Mouse (Mus musculus) spleen, adult 12 weeks (tissue): ENCODE data around the gene Egfl8.

ENCODE experiments used
- DNase-seq: peaks from one replicate; pipeline ENCODE4 v3.0.0; 2022; ENCODE audit warnings: low spot score

The Egfl8 gene

DNA sequence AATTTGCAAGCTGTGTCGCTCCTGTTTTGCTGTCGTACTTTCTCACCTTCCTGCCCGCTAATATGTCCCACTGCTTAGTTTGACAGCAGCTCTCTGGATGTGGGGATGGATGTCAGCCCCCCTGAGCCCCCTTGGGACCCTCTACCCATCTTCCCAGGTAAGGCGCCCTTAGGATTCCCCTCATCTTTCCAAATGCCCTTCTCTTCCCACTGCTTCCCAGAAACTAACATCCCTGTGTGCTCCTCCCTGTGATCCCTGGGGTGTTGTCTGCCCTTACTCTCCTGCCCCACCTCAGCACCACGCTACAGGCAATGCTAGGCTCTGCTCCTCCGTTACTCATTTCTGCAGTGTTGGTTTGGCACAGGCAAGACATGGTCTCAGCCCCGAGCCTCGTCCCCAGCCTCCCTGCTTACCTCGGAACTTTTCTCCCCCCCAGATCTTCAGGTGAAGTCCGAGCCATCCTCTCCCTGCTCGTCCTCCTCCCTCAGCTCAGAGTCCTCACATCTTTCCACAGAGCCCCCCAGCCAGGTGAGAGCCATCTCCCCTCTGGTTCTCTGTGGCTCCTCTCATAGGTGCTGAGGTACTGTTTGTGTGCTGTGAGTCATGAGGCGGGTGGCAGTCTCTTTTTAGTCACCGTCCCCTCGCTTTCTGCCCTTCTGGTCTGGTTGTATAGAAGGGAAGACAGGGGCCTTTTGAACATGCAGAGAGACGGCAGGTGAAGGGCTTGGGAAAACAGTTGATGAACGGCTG, 32.5 kb upstream of the Egfl8 start:
- DNase-seq = no peak

DNA sequence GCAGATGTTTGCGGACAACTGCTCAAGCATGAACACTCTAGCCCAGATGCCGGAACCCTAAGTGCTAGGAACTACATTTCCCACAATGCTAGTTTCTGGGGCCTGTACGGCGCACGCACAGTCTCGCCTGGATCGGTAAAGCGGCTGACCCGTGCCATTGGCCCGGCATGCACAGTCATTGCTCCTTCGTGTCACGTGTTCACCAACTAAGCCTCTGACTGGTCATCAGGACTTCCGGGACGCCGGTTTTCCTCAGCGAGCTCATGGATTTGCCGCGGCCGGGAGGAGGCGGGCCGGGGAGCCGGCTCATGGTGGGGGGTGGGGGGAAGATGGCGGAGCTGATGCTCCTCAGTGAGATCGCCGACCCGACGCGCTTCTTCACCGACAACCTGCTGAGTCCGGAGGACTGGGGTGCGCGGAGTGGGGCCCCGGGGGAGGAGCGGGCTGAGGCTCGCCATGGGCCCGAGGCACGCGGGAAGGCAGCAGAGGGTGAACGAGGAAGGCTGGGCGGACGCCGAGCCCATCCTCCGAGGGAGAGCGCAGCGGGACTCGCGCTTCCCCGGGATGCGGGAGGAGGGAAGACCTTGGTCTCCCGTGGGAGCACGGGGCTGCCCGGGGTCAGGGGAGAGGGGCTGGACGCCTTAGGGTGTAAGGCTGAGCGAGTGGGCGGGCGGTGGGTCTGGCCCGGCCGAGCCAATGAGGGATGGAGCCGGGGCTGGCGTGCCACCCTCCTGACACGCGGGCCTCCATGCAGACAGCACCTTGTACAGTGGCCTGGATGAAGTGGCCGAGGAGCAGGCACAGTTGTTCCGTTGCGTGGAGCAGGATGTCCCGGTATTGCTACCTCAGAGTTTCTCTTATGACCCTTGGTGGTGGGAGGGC, 31.4 kb upstream of the Egfl8 start, which contains the start of gene Atf6b:
TSS of gene Atf6b (plus strand) at position 241 of the 882 bp plus-strand sequence.
- peak; percentile 85 for DNase-seq

DNA sequence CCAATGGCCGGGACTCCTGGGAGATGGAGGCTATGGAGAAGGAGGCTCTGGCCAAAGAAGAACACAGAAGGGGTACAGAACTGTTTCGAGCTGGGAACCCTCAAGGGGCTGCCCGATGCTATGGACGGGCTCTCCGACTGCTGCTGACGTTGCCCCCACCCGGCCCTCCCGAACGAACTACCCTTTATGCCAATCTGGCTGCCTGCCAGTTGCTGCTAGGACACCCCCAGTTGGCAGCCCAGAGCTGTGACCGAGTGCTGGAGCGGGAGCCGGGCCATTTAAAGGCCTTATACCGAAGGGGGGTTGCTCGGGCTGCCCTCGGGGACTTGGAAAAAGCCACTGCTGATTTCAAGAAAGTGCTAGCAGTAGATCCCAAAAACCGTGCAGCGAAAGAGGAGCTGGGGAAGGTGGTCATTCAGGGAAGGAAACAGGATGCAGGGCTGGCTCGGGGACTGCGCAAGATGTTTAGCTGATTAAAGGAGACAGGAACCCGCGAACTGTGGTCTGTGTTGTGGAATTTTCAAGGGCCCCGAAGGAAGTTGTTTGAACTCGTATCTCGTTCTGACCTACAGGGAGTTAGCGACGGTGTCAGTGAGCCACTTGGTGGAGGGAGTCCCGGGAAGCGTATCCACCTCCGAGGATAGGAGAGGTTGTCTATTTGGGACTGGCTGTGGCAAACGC, 30.2 kb upstream of the Egfl8 start:
- DNase-seq = no peak

DNA sequence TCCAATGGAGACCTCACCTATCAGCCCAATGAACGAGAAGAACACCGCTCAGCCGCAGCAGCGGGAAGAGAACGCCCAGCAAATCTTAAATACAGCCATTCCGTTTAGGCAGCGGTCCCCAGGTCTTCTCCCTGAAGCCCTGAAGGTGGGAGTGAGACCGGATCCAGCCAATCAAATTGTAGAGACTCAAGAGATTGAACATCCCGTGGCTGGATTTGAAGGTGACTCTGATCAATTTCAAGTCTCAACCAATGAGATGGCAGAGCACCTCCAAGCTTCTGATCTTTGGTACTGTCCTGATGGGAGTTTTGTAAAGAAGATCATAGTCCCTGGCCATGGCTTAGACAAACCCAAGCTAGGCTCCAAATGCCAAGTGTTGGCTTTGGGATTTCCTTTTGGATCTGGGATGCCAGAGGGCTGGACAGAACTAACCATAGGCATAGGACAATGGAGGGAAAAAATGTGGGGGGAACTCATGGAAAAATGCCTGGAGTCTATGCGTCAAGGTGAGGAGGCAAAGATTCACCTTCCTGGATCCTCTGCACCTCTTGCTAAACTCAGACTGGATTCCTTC, 29.6 kb upstream of the Egfl8 start:
- DNase-seq = no peak

DNA sequence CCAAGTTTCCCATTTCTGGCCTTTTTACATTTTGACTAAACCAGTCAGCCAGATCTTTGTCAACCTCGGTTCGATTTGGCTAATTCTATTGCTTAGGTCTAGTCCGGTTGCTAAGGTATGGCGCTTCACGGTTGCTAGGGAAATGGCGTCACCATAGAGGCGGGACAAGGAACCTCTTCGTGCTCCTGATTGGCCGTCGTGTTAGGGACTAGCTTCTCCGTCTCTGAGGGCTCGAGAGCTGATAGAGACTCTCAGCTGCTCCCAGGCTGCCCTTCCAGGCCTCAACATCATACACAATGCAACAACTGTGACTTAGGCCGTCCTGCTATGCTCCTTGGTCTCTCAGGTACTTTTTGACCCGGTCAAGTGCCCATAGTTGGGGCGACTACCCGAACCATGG, 28.8 kb upstream of the Egfl8 start, which contains the start of gene Fkbpl:
TSS of gene Fkbpl (plus strand) at position 157 of the 400 bp plus-strand sequence.
- DNase-seq = peak; percentile 83

DNA sequence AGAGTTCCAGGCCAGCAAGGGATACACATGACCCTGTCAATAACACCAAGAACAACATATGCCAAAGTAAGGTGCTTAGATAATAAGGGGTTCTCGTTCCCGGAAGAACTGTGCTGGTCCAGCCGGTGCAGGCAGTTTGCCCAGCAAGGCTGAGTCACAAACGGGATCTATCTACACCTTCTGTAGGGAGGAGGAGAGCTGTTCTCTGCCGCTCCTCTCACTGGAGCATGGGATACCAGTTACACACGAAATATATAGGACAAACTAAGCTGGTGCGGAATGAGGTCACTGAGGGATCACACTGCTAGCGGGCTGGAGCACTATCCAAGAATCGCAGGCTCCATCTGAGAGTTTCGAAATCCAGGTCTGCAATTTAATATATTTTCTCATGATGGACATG, 28.2 kb upstream of the Egfl8 start:
- no peak for DNase-seq

DNA sequence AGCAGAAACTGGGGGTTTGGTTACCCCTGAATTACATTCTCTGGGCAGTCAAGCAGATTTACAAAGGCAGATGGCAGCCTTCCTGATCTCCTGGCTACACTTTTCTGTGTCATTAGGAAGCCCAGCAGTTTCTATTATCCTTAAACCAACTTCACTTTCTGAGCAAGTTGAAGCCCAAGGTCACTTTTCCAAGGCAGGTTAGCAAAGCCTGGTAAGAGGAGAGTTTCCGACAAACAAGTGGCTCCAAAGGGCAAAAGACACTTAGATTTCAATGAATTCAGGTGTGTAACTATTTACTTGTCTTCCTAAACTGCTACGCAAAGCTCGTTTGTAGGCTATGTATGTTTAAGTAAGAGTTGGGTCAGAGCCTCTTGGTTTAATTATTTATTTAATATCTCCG, 27.6 kb upstream of the Egfl8 start:
- DNase-seq = no peak

DNA sequence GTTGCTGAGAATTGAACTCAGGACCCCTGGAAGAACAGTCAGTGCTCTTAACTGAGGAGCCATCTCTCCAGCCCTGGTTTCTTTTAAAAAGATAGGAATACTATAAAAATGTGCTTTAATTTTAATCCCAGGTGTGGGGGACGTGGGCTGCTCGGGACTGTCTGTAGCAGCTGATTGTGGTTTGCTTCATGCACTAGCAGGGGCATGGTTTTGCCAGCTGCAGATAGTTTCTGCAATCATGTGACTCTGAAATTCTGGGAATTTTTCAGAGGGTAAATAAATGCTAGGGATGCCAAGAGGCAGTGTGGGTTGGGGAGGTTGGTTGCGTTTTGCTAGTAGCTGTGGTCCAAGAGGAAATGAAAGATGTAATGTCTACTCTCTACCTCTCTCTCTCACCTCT, 26.2 kb upstream of the Egfl8 start:
- DNase-seq = no peak

DNA sequence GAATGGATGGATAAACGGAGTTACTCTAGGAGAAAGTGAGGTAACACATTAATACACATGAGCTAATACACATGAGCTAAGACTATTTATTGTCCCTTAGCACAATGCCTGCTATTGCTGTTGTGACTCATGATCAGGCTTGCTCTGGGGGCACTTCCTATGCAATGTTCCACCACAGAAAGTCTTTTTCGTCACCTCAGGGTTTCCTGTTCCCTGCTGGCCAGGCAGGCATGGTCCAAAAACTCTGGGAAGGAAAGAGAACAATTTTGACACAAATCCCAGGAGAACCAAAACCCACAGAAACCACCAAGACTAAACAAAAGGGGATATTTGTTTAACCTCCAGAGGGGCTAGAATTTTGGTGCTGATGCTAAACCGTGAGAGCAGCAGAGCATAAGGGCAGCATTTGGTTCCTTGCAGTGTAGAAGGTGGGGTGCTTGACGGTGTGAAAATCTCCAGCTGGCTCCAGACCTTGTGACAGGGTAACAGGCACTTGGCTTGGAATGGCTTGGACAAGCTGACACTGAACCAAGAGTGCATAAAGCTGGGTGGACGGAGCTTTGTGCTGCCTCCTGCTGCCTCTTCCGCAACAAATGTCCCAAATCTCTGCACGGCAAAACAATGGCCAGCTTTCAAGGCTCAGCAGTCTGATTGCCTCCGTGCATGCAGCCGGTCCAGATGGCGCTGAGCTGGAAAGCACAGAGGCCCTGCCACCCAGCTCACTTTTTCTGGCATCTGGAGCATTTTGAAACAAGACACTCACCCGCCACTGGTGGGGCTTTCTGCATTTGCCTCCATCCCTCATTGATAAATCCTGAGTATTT, 25.2 kb upstream of the Egfl8 start:
- no peak for DNase-seq

DNA sequence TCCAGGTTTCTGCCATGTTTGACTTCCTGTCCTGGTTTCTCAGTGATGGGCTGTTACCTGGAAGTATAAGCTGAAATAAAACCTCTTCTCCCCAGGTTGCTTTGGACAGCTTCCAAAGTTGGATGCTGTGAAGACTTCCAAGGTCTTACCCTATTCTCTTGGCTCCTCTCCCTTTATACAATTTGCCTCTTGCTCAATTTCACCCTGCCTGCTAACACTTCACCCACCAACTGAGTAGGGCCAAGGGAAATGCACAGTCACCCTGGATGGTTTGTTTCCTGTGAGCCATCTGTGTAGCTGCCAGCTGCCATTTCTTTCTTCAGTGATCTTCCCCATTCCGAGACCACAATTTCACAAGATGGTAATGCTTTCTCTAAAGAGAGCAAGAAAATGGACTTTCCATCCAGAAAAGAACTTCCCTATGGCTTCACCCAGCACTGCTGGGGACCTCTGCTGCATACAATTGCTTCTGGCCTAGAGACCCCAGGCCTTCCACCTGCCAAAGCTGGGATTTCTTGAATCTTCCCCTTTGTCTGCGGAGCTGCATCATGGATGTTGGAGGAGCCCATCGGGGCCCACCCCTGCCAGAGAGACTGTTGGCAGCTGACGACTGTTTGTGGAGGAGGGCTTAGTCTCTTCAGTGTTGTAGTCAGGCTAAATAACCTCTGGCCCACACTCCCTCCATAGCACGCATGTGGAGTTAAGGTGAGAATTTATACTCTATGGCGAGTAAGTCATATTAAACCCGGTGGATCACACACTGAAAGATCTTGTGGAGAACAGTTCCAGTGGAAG, 23.9 kb upstream of the Egfl8 start:
- DNase-seq = no peak

DNA sequence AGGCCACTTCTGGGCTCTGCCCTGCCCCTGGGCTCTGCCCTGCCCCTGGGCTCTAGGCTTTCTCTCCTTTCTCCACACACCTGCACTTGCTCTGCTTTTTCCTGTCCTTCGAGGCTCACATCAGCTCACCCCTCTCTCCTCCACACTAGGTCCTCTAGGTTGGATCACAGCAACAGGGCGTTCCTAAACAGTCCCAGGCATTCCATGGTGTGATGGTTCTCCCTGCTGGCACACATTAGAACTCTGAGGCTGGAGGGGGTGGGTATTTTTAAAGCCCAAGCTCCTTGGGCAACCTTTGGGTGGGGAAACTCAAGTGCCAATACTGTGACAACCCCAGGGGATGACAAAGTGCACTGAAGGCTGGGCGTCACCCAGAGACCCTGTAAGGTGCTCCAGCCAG, 21.7 kb upstream of the Egfl8 start:
- no peak for DNase-seq

DNA sequence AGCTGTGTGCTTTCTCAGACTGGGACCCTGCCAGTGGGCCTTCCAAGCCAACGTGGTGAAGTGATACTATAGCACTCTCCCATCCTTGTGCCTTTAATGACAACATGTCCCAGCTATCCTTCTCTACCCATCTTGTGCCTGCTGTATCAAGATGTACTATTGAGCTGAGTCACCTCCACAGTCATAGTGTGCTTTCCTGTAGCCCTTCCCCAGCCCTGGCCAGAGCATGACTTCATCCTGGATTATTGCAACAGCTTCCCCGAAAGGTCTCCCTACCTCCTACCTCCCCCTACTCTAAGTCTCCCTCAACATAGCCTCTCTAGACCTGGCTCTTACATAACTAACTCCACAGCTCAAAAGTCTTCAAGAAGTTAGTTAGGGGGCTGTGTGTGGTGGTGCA, 19.9 kb upstream of the Egfl8 start:
- no peak for DNase-seq

DNA sequence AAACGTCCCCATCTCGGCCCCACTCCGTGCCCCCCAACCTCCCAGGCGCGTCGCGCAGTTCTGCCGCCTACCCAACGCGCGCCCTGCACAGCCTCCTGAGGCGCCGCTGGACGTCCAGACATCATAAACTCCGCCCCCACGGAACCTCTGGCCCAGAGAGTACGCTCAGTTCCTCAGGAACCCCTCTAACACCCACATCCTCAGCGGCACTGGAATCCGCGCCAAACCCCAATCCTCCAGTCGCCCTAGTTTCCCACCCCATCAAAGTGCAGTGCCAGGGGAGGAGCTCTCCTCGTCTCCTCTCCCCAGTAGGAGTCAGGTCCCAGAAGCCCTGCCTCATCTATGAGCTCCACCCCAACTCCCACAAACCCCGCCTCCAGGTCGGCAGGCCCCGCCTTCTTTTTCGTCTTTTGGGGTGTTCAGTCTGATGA, 16.5 kb upstream of the Egfl8 start:
- peak; percentile 42 for DNase-seq

DNA sequence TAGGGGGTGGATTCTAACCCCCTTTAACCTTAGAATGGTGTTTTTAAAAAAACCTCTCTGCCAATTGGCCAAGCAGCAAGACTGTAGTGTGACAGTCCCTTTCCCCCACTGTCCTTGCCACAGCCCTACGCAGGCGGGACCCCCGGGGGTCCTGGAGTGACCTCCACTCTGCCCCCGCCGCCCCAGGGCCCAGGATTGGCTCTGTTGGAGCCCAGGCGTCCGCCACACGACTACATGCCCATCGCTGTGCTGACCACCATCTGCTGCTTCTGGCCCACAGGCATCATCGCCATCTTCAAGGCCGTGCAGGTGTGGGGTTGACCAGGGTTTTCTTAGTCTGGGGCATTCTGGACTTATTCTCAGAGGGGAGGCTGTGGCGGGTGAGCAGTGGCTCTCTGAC, 15.9 kb upstream of the Egfl8 start:
- no peak for DNase-seq

DNA sequence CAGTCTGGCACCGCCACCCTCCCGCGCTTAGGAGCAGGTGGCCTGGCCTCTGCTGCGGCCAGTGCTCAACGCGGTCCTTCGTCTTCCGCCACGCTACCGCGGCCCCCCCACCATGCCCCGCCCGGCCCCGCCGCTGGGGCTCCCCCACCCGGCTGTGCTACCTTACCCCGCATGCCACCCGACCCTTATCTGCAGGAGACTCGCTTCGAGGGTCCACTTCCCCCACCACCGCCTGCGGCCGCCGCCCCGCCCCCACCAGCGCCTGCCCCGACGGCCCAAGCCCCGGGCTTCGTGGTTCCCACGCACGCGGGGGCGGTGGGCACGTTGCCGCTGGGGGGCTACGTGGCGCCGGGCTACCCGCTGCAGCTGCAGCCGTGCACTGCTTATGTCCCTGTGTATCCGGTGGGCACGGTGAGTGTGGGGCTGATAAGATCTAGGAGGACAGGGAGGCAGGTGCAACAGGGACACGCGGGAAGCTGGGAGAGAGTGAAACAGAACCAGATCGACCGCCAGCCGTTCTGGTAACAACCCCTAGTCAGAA, 15.1 kb upstream of the Egfl8 start:
- no peak for DNase-seq

DNA sequence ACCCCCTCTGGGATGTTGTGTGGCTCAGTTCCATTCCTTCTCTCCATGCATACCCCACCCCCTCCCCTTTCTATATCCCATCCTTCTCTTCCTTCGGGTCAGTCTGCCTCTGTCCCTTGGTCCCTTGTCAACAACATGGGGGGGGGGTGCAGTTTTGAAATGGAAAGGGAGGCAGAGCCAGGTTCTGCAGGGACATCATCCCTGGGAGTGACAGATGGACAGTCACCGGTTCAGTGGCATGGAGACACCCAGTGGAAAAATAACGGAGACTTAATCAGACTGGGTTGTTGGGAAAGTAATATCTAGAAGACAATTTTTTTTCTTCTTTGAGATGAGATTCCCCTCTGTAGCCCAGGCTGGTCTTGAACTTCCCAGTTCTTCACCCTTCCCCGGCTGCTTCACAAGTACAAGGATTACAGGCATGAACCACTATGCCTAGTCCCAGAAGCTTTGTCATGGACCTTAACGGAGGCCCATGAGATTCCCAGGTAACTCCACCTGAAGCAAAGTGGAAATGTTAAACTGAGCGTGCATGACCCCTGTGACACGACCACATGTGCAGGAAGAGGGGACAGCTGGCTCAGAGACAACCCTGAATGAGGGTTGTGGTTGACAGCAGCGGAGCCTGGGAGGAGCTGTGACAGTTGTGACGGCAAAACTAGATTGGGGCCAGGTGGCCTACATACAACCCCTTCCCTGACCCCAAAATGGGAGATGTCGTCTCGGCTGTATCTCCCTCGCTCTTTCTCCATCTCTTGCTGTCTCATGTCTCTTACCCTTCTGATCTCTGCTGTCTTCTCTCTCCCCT, 14.2 kb upstream of the Egfl8 start:
- DNase-seq = no peak

DNA sequence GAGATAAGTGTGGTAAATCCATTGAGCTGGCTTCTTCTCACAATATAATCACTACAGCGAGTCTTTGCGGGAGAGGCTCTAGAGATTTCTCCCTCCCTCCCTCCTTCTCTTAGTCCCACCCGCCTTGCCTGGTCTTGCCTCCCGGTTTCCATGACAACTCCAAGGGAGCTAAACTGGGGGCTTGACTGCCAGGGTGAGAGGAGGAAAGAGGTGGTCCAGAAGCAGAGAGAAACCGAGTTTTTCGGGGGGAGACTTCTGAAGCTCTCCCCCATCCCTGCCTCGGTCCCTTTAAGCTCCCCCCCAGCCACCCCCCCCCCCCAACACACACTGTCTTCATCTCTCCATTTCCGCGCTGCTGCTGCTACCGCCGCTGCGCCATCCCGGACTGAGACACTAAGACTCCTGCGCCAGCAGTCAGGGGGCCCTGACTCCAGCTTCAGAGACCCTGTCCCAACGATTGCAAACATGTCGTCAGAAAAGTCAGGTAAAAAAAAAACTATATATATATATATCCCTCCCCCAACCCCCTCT, 13.5 kb upstream of the Egfl8 start, which contains the start of gene Prrt1:
TSS of gene Prrt1 (plus strand) at position 313 of the 531 bp plus-strand sequence.
- no peak for DNase-seq

DNA sequence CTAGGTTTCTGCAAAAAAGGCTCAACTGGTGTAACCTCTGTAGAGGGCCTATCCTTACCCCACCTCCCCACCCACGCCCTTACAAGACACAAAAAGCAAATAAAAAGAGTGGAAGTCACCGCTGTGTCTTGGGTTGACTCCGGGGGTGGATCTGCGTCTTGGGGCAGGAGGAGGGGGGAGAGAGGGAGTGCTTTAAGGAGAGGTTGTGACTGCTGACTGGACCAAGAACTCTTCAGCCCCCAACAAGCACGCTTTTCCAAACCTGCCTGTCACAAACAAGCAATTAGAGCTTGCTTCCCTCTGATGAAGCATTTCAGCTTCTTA, 12.8 kb upstream of the Egfl8 start:
- no peak for DNase-seq
